ENCODE assay signal across 42 mouse cellular contexts in genomic region chr19:45771501-45771900, GRCm38 (mm10). TPM values are rescaled to one million over a fixed set of nuclear protein-coding genes. Genes with fewer than 3 reads are reported as not detected.
"Had no signal": no experiment of that assay in that cellular context is flagged by ENCODE, and none has a peak within 500 bp of the region (broad histone marks: within the 10 kb centered on the region; RNA-seq: fewer than 3 reads in every experiment).

No protein-coding gene starts in this region.

- H3K27ac ChIP-seq: heart, embryonic 10.5 days; heart, embryonic 13.5 days; heart, embryonic 15.5 days; hindbrain, embryonic 10.5 days; hindbrain, embryonic 12.5 days; hindbrain, embryonic 13.5 days; hindbrain, embryonic 14.5 days; hindbrain, embryonic 15.5 days; hindbrain, postnatal 0 days; intestine, embryonic 15.5 days; kidney, embryonic 15.5 days; kidney, postnatal 0 days; layer of hippocampus, adult 2 months had no signal

- H3K4me1 ChIP-seq: heart, embryonic 10.5 days; heart, embryonic 12.5 days; heart, embryonic 13.5 days; heart, embryonic 15.5 days; hindbrain, embryonic 10.5 days; hindbrain, embryonic 12.5 days; hindbrain, embryonic 13.5 days; hindbrain, embryonic 15.5 days; intestine, embryonic 15.5 days; kidney, embryonic 15.5 days had no signal

- DNase-seq: heart, postnatal 10 days; heart, postnatal 14 days; heart, postnatal 36 days; heart, postnatal 4 days; kidney, adult 11 months; kidney, adult 18-20 months; kidney, adult 2 months; kidney, adult 8-10 months; kidney, adult 9 months; kidney, postnatal 10 days; kidney, postnatal 14 days; kidney, postnatal 36 days; kidney, postnatal 4 days; layer of hippocampus, adult 9-11 months; layer of hippocampus, postnatal 36 days had no signal

- H3K27me3 ChIP-seq: heart, embryonic 12.5 days; heart, embryonic 13.5 days; heart, embryonic 15.5 days; hindbrain, embryonic 12.5 days; hindbrain, embryonic 13.5 days; hindbrain, embryonic 15.5 days; intestine, embryonic 15.5 days; kidney, embryonic 15.5 days had no signal

- H3K4me3 ChIP-seq: heart, embryonic 10.5 days; heart, embryonic 12.5 days; heart, embryonic 13.5 days; heart, embryonic 15.5 days; hindbrain, embryonic 10.5 days; hindbrain, embryonic 12.5 days; hindbrain, embryonic 13.5 days; hindbrain, embryonic 15.5 days; intestine, embryonic 15.5 days; kidney, embryonic 15.5 days; layer of hippocampus, adult 2 months had no signal

RNA-seq across cellular contexts. Expression of gene Fgf8, which starts 28.8 kb away (rescaled TPM):
- total RNA-seq: heart, postnatal 10 days; heart, postnatal 14 days; heart, postnatal 25 days; heart, postnatal 36 days; hematopoietic stem cell, adult 5-6 weeks; layer of hippocampus, adult 18-20 months; layer of hippocampus, adult 2 months; layer of hippocampus, adult 8-10 months; layer of hippocampus, postnatal 10 days; layer of hippocampus, postnatal 14 days; layer of hippocampus, postnatal 25 days; layer of hippocampus, postnatal 36 days; left cerebral cortex, adult 18-20 months had no signal
- polyA plus RNA-seq: heart, embryonic 12.5 days; heart, postnatal 0 days; inflammation-experienced regulatory T-cells, adult 6 months; intestine, embryonic 14.5 days; intestine, embryonic 15.5 days; intestine, postnatal 0 days; kidney, adult 2 months; large intestine, adult 2 months had no signal

RNA-seq across cellular contexts. Expression of gene Kcnip2, which starts 44.4 kb away (rescaled TPM):
- total RNA-seq: hematopoietic stem cell, adult 5-6 weeks had no signal
